Mouse (Mus musculus): Measurements from ENCODE around the gene Fxyd3.

The Fxyd3 gene

GRCm38 (mm10) chr7:31073546-31073945 is 3.0 kb downstream of the Fxyd3 start:
- CTCF ChIA-PET = no interaction called here

GRCm38 (mm10) chr7:31072326-31072725 is 4.2 kb downstream of the Fxyd3 start:
- CTCF ChIA-PET = no interaction called here

GRCm38 (mm10) chr7:31070324-31070723 is 6.2 kb downstream of the Fxyd3 start:
- CTCF ChIA-PET = no interaction called here

- CTCF ChIA-PET = no interaction called here
Observed at GRCm38 (mm10) chr7:31069491-31069890, 7.0 kb downstream of the Fxyd3 start.

GRCm38 (mm10) chr7:31067836-31068235 is 8.7 kb downstream of the Fxyd3 start:
- CTCF ChIA-PET = interaction anchor here (0.7 kb wide), 1 partner anchor 16 kb away, joined by 3 read pairs; no protein-coding TSS in a partner anchor

- CTCF ChIA-PET = no interaction called here
Observed at GRCm38 (mm10) chr7:31063074-31063560, 13.4 kb downstream of the Fxyd3 start.

- CTCF ChIA-PET = interaction anchor here (0.5 to 0.7 kb wide), 2 partner anchors 17 to 37 kb away, joined by 3 to 4 read pairs; no protein-coding TSS in a partner anchor
Observed at GRCm38 (mm10) chr7:31060621-31061010, 15.9 kb downstream of the Fxyd3 start.

- CTCF ChIA-PET = interaction anchor here (0.7 kb wide), 1 partner anchor 18 kb away, joined by 3 read pairs; no protein-coding TSS in a partner anchor
Observed at GRCm38 (mm10) chr7:31059919-31060620, 16.4 kb downstream of the Fxyd3 start.

- CTCF ChIA-PET = interaction anchor here (0.7 to 1.2 kb wide), 3 partner anchors 38 to 936 kb away, joined by 4 to 6 read pairs (median 5); no protein-coding TSS in a partner anchor
Observed at GRCm38 (mm10) chr7:31059108-31059507, 17.4 kb downstream of the Fxyd3 start, which contains the start of gene Lgi4. TSS of gene Lgi4 (plus strand) at chr7:31059342.

GRCm38 (mm10) chr7:31058211-31058610 is 18.3 kb downstream of the Fxyd3 start:
- CTCF ChIA-PET = interaction anchor here (0.8 to 1.2 kb wide), 4 partner anchors 39 to 198 kb away, joined by 3 to 4 read pairs (median 4); no protein-coding TSS in a partner anchor

GRCm38 (mm10) chr7:31057730-31058129 is 18.8 kb downstream of the Fxyd3 start:
- CTCF ChIA-PET = interaction anchor here (0.8 to 1.0 kb wide), 3 partner anchors 39 to 198 kb away, joined by 3 to 4 read pairs (median 4); no protein-coding TSS in a partner anchor

GRCm38 (mm10) chr7:31057071-31057470 is 19.4 kb downstream of the Fxyd3 start, which contains the start of gene Fxyd1:
TSS of gene Fxyd1 (minus strand) at chr7:31057199.
- CTCF ChIA-PET = no interaction called here

- CTCF ChIA-PET = no interaction called here
Observed at GRCm38 (mm10) chr7:31056448-31056847, 20.1 kb downstream of the Fxyd3 start.

GRCm38 (mm10) chr7:31055883-31056282 is 20.6 kb downstream of the Fxyd3 start:
- CTCF ChIA-PET = no interaction called here

- CTCF ChIA-PET = interaction anchor here (0.5 kb wide), 1 partner anchor 10 kb away, joined by 4 read pairs; no protein-coding TSS in a partner anchor
Observed at GRCm38 (mm10) chr7:31055354-31055824, 21.1 kb downstream of the Fxyd3 start.

- CTCF ChIA-PET = interaction anchor here (0.5 kb wide), 1 partner anchor 11 kb away, joined by 4 read pairs; no protein-coding TSS in a partner anchor
Observed at GRCm38 (mm10) chr7:31054661-31055320, 21.7 kb downstream of the Fxyd3 start.

- CTCF ChIA-PET = interaction anchor here (0.7 kb wide), 1 partner anchor 33 kb away, joined by 4 read pairs; no protein-coding TSS in a partner anchor
Observed at GRCm38 (mm10) chr7:31053882-31054447, 22.5 kb downstream of the Fxyd3 start.

- CTCF ChIA-PET = no interaction called here
Observed at GRCm38 (mm10) chr7:31052636-31053434, 23.7 kb downstream of the Fxyd3 start.

GRCm38 (mm10) chr7:31052251-31052635 is 24.3 kb downstream of the Fxyd3 start:
- CTCF ChIA-PET = interaction anchor here (1.8 kb wide), 1 partner anchor 10 kb away, joined by 6 read pairs; the partner anchor contains the start of gene Fxyd5

- CTCF ChIA-PET = interaction anchor here (1.8 kb wide), 1 partner anchor 9 kb away, joined by 6 read pairs; the partner anchor contains the start of gene Fxyd5
Observed at GRCm38 (mm10) chr7:31051321-31052021, 25.0 kb downstream of the Fxyd3 start, which contains the start of gene Fxyd7. TSS of gene Fxyd7 (minus strand) at chr7:31051467.
